Mouse (Mus musculus): Measurements from ENCODE around the gene Depdc1b.

Gene Depdc1b

DNA sequence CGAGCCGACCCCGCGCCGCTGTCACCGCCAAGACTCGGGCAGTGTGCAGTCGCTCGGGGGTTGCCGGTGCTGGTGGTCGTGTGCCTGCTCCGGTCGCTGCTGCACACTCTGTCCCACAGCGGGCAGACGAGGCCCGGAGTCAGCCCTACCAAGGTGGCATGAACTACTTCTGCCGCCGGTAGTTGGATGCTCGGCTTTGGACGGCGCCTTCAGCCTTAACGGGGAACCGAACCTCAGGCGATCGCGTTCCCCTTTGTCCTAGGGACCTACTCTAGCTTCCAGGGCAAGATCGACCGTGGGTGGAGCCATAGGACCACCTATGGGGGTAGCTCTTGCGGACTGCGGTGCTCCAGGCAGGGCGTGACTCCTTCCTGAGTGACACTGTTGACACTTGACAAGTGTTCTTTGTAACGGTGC, 363 bp downstream of the Depdc1b start:
- in situ Hi-C loops (cut with MboI; ENCODE audit: unreplicated experiment in 2 of 2) = loop anchor here in 1 of 2 experiments (10.0 kb wide), 1 partner anchor 1202 kb away; no protein-coding TSS in a partner anchor

DNA sequence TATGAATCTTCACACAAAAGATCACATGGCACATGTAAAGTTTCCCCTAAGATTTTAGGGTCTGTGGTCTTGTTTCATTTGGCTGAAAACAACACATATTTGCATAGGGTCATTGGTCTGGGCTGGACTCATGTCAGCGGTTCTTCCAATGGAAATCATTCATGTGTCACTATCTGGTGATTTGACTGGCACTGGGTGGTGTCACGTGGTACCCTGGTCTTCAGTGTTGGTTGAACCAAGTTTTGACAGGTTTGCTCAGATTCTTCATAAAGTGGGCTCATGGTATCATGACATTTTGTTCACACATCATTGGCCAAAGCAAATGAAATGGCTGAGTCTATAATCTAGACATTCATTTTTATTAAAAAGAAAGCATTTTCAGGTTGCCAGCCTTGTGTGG, 1.3 kb downstream of the Depdc1b start:
- in situ Hi-C loops (cut with MboI; ENCODE audit: unreplicated experiment in 2 of 2) = loop anchor here in 1 of 2 experiments (10.0 kb wide), 1 partner anchor 1203 kb away; no protein-coding TSS in a partner anchor

DNA sequence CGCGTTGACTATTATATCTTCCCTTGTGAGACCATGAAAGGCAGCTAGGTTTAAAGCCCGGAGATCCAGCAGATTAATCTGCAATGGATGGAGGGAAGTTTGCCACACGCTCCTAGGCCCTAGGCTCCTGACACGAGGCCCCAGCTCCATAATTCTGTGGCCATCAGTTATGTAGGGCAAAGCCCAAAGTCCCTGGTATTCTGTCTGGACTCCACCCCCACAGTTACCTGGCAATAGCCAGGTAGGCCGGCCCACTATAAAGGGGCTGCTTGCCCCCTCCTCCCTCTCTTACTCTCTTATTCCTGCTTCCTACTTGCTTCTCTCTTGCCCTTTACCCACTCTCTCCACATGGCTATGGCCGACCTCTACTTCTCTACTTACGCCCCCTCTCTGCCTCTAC, 2.9 kb downstream of the Depdc1b start:
- in situ Hi-C loops (cut with MboI; ENCODE audit: unreplicated experiment in 2 of 2) = loop anchor here in 1 of 2 experiments (10.0 kb wide), 1 partner anchor 1204 kb away; no protein-coding TSS in a partner anchor

DNA sequence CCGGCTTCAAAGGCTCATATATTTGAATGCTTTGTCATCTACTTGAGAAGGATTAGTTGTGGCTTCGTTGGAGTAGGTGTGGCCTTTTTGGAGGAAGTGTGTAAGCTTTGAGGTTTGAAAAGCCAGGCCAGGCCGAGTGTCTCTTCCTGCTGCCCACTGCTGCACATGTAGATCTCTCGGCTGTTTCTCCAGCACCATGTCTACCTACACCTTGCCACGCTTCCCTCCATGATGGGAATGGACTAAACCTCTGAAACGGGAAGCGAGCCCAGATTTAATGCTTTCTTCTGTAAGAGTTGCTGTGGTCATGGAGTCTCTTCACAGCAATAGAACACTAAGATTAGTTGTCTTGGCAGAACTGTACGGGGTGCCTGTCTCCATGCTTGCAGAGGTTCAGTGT, 4.1 kb downstream of the Depdc1b start:
- in situ Hi-C loops (cut with MboI; ENCODE audit: unreplicated experiment in 2 of 2) = no loop called here

DNA sequence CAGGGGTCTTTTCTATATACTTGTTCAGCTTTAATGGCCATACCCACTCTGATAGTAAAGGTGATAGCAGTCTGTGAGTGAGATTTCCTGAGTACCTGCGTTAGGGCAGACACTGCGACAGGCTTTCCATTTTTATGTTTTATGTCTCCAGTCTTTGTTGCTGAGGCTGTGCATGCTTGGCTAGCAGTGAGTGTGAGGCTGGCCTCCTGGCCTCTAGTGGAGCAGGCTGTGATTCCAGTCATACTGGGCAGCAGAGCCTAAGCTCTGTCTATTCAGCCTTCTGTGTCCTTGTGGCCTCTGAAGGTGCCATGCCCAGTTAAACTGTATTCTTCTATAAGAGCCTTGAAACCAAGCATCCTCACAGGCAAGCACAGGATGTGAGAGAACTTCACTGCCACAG, 6.3 kb downstream of the Depdc1b start:
- in situ Hi-C loops (cut with MboI; ENCODE audit: unreplicated experiment in 2 of 2) = no loop called here

DNA sequence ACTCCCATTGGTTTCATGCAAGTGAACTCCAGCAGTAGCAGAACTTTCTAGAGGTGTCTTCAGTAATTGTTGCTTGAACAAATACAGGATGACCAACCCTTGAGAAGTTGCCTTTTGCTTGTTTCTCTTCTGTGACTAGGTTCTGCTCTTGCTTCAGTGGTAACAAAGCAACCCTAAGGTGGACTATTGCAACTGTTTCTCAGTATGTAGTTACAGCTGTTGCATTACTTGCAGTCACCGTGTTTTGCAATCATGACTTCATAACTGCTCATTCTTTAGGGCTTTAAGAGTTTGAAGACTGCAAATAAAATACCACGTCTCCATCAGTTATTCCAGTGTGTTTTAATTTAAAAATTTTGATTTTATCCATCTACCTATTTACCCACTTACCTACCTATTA, 7.2 kb downstream of the Depdc1b start:
- in situ Hi-C loops (cut with MboI; ENCODE audit: unreplicated experiment in 2 of 2) = no loop called here

DNA sequence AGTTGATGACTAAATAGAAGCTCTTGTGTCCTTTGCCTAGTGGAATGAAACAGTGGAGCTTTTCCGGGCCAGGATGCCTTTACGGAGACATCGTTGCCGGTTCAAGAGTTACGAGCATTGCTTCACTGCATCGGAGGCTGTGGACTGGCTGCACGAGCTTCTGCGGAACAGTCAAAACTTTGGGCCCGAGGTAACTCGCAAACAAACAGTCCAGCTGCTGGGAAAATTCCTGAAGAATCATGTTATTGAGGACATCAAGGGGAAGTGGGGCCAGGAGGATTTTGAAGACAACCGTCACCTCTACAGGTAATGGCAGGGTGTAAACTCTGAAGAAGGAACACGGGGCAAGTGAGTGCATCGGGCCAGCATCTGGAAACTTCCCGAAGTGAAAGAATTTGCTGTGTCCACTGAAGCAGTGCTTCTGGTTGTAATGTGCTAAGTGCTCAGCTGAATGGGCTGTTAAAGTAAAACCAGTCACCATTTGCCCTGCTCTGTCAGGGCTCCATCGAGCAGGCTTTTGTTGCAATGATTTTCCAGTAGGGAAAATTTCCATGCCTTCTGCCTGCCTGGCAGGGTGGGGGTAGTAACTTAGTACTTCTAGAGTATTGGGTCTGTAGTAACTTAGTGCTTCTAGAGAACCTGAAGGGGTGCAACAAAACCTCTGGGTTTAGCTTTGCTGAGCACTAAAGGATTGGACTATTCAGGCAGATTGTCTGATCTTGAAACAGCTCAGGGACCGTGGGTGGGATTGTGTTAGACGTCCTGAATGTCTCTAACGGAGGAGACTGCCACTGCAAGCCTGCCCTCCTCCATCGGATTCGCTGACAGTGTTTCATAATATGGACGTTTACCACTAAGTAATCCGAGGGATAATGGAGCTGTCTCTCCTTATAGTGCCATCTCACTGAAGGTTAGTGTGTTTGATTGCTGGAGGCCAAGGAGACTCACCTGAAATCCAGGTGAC, 8.0 kb downstream of the Depdc1b start:
- in situ Hi-C loops (cut with MboI; ENCODE audit: unreplicated experiment in 2 of 2) = no loop called here

DNA sequence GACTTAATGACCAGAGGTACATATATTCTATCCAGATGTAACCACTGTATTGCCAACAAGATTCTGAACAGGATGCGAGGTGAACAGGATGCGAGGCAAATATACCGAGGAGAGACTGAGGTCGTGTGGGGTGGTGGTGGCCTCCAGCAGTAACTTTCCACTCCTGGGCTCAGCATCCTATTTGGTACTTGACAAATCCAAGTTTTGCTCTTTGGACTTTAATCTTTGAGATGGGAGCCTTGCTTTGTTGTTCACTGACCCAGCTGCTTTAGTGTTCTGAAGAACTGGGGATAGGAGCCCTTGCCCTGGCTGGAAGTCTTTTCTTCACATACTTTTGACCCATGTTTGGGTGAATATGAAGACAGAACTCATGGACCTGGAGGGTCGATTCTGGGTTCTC, 9.7 kb downstream of the Depdc1b start:
- in situ Hi-C loops (cut with MboI; ENCODE audit: unreplicated experiment in 2 of 2) = loop anchor here (5.0 to 25.0 kb wide), 4 partner anchors 134 to 1586 kb away; no protein-coding TSS in a partner anchor

DNA sequence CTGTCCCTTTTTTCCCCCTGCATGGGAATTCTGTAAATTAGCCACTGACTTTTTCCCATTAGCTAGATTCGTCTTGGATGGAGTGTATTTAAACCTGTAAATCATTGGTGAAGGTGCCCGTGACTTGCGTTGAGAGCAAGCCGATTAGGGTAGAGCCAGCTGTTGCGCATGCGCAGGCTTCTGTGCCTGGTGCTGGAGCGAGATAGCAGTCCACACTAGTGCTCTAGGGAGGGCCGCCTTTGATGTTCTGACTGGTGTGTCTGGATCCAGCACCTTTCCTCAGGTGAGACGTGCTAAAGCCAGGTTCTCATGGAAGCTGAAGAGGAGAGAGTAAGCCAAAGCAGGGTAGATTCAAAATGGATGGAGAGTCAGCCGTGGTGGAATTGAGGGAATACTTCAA, 10.2 kb downstream of the Depdc1b start:
- in situ Hi-C loops (cut with MboI; ENCODE audit: unreplicated experiment in 2 of 2) = loop anchor here (5.0 to 25.0 kb wide), 4 partner anchors 134 to 1586 kb away; no protein-coding TSS in a partner anchor

DNA sequence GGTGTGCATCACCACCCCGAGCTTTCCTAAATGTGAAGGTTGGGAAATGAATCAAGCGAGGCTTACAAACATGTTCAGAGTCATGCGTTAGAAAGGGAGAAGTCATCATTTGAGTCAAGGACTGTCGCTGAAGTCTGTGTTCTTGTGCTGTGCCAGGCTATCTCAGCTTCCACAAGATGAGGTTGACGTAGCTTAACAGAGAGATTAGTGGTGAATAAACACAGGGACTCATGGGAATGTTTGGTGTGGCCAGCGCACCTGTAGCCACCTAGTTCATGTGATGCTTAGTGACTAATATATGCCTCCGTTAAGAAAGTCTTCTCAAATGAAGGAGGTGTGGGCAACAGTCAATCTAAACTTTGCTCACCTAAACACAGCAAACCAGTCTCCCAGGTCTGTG, 10.9 kb downstream of the Depdc1b start:
- in situ Hi-C loops (cut with MboI; ENCODE audit: unreplicated experiment in 2 of 2) = loop anchor here (5.0 to 25.0 kb wide), 4 partner anchors 135 to 1585 kb away; no protein-coding TSS in a partner anchor

DNA sequence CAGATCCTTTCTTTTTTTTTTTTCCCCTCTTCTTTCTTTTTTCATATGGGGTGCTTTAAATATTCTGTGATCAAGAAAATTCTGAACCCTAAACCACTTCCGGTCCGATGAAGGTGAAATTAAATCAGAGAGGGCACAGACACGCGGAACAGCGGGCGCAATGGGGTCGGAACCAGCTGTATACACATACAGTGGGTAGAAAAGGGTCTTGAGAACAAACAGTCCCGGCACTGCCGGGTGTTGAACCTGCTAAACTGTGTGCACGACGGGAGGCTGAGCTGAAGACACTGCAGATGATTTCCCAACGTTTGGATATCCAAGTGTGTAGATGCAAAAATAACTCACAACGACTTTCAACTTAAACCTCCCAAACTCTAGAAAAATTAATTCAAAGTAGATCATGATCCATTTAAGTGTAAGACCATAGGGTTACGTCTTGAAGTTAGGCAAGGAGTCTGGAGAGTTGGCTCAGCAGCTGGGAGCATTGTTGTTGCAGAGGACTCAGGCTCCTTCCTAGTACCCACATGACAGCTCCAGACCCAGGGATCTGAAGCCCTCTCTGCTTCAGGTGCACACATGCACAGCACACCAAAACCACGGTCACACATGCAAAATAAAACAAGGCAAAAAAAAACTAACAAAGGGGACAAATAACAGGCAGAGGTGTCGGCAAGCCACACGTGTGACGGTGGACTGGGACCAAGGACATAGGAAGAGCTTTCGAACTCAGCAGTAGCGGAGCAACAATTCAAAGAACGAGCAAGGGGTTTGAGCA, 12.5 kb downstream of the Depdc1b start:
- in situ Hi-C loops (cut with MboI; ENCODE audit: unreplicated experiment in 2 of 2) = loop anchor here (5.0 to 25.0 kb wide), 4 partner anchors 136 to 1584 kb away; no protein-coding TSS in a partner anchor

DNA sequence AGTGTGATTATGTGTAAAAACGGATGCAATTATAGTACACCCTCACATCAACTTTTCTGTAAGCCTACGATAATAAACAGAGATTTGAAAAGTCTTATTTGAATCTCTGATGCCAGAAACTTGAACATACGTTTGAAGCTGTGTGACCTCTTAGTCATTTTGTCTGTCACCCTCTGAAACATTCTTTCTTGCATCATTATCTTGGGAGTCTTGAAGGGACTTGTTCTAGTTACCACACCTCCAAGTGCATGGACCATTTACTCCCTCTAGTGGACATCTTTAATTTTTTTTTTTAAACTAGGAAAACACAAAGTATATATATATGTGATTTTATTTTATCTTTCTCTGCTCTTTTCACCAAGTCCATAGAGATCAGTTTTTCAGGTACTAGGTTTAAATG, 13.6 kb downstream of the Depdc1b start:
- in situ Hi-C loops (cut with MboI; ENCODE audit: unreplicated experiment in 2 of 2) = loop anchor here (5.0 to 25.0 kb wide), 5 partner anchors 137 to 1583 kb away; no protein-coding TSS in a partner anchor

DNA sequence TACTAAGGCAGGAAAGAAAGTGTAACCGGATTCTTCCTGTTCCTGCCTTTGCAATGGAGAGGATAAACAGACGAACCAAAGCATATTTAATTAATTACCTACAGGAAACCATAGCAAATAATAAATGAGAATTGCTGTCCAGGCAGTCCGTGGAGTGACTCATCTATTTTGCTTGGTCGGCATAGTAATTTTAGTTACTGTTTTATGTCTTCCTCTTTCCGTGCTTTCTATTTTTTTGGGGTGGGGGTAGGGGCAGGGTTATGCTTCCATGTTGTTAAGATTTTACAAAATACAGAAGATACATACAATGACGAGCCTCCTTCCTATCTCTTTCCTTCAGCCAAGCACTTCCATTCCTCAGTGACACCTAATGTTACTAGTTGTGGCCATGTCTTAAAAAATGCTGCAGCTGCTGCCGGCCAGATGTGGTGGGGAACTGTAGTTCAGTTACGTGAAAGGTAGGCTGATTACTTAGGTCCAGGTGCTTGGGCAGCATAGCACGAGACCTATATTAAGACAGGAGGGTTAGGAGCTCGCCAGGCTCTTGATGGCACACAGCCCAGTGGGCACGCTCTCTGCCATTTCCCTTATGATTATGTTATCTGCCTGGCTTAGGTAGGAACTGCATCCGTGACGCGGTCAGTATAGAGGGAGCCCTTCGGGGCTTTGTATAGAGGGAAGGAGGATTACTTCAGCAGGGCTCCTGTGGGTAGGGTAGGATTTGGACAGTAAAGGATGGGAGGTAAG, 19.3 kb downstream of the Depdc1b start:
- in situ Hi-C loops (cut with MboI; ENCODE audit: unreplicated experiment in 2 of 2) = loop anchor here in 1 of 2 experiments (10.0 to 25.0 kb wide), 3 partner anchors 1023 to 1577 kb away; no protein-coding TSS in a partner anchor

DNA sequence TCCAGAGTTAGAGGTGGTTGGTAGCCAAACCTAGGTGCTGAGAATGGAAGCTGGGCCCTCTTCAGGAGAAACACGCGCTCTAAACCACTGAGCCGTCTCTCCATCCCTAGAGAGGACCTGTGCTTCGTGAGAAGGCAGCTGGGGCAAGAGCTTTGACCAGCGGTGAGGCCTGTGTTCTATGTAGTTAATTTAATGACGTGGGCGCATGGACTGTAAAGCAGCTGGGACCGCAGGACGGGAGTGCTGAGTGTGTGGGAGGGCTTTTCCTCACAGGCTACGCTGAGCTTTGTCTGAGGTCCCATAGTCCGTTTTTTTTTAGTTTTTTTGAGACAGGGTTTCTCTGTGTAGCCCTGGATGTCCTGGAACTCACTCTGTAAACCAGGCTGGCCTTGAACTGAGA, 20.1 kb downstream of the Depdc1b start:
- in situ Hi-C loops (cut with MboI; ENCODE audit: unreplicated experiment in 2 of 2) = loop anchor here in 1 of 2 experiments (10.0 to 25.0 kb wide), 3 partner anchors 1024 to 1576 kb away; no protein-coding TSS in a partner anchor

DNA sequence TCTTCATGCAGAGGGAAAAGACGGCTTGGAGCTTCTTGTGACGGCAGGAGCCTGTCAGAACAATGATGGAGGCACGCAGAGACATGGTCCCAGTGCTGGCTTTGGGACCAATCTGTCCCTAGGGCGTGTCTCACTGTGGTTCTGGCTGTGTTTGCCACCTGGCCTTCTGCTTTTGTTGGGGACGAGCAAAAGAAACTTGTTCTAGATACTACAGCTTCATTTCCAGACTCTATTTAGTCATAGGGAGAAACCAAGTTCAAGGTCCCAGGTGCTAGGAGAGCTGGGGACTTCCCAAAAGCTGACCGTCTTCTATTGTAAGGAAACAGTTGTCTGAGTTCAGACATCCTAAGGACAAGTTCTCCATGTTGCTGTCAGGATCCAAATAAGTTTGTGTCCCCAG, 21.2 kb downstream of the Depdc1b start:
- in situ Hi-C loops (cut with MboI; ENCODE audit: unreplicated experiment in 2 of 2) = loop anchor here in 1 of 2 experiments (10.0 to 25.0 kb wide), 3 partner anchors 1025 to 1575 kb away; no protein-coding TSS in a partner anchor

DNA sequence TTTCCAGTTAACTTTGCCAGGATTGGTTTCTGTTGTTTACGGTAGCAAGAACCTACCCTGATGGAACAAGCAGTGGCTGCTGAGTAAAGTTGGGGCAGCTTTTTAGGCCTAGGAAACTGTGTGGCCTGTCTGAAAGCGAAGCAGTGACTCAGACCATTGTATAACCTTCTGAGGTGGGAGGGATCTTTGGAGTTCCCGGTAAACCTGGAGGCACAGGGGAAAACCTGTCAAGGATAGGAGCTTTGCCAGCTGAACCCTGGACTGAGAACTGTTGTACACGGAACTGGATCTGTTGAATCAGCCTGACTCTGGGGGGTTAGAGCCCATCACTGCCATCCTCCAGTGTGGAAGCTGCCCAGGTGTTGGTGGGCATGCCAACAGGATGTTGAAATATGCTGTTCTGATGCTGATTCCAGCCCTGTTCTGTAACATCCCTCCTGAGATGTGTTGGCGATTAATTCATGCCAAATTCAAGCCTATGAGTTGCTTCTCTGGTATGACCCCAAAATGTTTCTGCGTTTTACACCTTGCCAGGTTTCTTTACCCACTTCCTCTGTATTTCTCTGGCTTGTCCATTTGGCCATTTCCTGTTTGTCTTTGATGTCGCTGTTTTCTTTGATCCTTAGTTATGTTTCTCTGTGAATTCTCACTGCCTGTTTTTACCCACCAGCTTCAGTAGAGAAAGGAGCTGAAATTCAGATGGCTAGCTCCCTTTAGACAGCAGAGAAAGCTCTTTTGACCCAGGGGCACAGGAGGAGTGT, 22.1 kb downstream of the Depdc1b start:
- in situ Hi-C loops (cut with MboI; ENCODE audit: unreplicated experiment in 2 of 2) = loop anchor here in 1 of 2 experiments (10.0 to 25.0 kb wide), 3 partner anchors 1026 to 1574 kb away; no protein-coding TSS in a partner anchor

DNA sequence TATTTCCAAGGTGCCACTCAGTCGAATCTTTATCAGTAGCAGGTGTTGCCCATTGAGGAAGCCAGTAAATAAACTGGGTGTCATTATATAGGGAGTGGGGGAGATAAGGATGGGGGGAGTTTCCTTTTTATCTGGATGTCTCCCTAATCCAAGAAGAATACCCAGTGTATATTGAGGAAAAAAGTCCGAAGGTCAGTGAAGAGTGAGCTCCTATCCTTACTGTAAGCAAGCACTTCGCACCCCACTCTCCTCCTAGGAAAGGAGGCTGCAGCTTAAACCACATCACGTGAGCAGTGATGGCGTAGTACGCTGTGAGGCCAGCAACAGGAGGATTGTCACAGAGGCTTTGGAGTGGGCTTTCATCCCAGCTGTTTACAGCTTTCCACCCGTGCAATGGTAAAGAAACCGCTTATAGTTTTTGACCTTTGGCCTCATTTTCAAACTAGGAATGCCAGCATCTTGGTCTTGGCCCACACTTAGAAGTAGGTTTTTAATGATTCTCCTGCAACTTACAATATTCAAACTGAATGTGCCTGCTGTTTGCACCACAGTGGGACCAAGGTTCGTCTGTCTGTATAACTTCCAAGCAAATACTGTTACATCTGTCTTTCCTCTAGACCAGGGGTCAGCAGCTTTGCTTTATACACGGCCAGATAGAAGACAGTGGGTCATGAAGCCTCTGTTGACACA, 23.9 kb downstream of the Depdc1b start:
- in situ Hi-C loops (cut with MboI; ENCODE audit: unreplicated experiment in 2 of 2) = loop anchor here (5.0 to 25.0 kb wide), 4 partner anchors 867 to 1572 kb away; no protein-coding TSS in a partner anchor

DNA sequence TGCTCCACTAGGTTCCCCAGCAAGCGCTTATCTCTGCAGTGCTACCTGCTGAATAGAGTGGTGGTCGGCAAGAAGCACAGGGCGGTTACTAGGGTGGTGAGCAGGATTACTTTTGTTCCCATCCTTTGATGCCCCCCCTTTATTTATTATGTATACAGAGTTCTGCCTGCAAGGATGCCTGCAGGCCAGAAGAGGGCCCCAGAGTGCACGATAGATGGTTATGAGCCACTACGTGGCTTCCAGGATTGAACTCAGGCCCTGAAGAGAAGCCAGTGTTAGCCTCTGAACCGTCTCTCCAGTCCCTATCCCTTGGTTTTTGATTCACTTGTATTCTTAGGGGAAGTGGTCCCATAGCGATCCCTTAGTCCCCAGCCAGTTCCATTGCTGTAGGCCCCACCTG, 25.5 kb downstream of the Depdc1b start:
- in situ Hi-C loops (cut with MboI; ENCODE audit: unreplicated experiment in 2 of 2) = loop anchor here (5.0 to 25.0 kb wide), 3 partner anchors 866 to 1571 kb away; no protein-coding TSS in a partner anchor

Measured in v-Abl transformed pro-B cells (cell line).